Mouse (Mus musculus): ENCODE data around the gene Cd151. TPM values are rescaled to one million over a fixed set of nuclear protein-coding genes. Genes with fewer than 3 reads are reported as not detected.

Cd151 gene
- polyA plus RNA-seq, 1 experiment: 414 TPM

DNA sequence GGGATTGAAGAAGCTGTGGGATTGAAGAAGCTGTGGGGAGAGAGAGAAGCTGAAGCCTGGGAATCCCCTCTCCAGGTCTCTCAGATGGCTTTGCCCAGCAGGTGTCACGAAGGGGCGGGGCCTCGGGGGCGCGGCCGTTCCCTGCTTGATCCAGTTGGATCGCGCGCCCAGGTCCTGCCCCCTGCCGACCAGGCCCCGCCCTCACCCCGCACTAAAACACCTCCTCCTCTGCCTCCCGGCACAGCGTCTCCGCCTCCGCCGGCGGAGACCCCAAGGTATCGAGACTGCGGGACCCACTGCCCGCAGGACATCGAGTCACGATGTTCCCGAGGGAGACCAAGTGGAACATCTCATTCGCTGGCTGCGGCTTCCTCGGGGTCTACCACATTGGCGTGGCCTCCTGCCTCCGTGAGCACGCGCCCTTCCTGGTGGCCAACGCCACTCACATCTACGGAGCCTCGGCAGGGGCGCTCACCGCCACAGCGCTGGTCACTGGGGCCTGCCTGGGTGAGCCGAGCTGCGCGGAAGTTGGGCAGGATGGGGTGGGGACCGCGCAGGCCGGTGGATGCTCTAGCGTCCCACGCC is 12.1 kb upstream of the Cd151 start, which contains the start of gene Pnpla2:
Gene Pnpla2 (plus strand): TSS at position 232 of the 585 bp plus-strand sequence.
- peaks cover 44% of the 10 kb centered on the region for H3K36me3 ChIP-seq (ENCODE audit: control insufficient read depth, insufficient read depth, low read length)
- H3K4me3 ChIP-seq (ENCODE audit: low read depth, low read length): peak within 1 kb of the TSS; percentile 84
- TF ChIP-seq CTCF (IDR thresholded peaks at IDR 0.05; ENCODE audit: extremely low read depth, insufficient read length, insufficient replicate concordance, low read depth, low read length) (no peak), POLR2A (IDR thresholded peaks at IDR 0.05; ENCODE audit: low read depth, low read length) (peak; percentile 93)
- H3K27ac ChIP-seq (ENCODE audit: insufficient read depth, low read depth, low read length): peak within 1 kb of the TSS; percentile 91
- WGBS: under 1% methylated on average over 45 of the region's 45 CpGs
- no peaks in the 10 kb centered on the region for H3K27me3 ChIP-seq (ENCODE audit: control insufficient read depth, insufficient read depth, low read length)
- peaks cover 26% of the 10 kb centered on the region for H3K4me1 ChIP-seq (ENCODE audit: control insufficient read depth, insufficient read depth, insufficient read length, low read length)

- TF ChIP-seq CTCF (IDR thresholded peaks at IDR 0.05; ENCODE audit: extremely low read depth, insufficient read length, insufficient replicate concordance, low read depth, low read length): no peak
- TF ChIP-seq POLR2A (IDR thresholded peaks at IDR 0.05; ENCODE audit: low read depth, low read length): peak; percentile 10; the same call in 1 of the 2 replicates
Observed at GRCm38 (mm10) chr7:141455610-141456314, 11.4 kb upstream of the Cd151 start.

GRCm38 (mm10) chr7:141456739-141457138 is 10.5 kb upstream of the Cd151 start:
- Histone ChIP-seq H3K27me3 (ENCODE audit: control insufficient read depth, insufficient read depth, low read length) (no peaks in the 10 kb centered on the region), H3K27ac (ENCODE audit: insufficient read depth, low read depth, low read length) (peak overlapping the region; percentile 91), H3K36me3 (ENCODE audit: control insufficient read depth, insufficient read depth, low read length) (peaks cover 33% of the 10 kb centered on the region), H3K4me3 (ENCODE audit: low read depth, low read length) (peak overlapping the region; percentile 84), H3K4me1 (ENCODE audit: control insufficient read depth, insufficient read depth, insufficient read length, low read length) (peaks cover 32% of the 10 kb centered on the region)
- 53% methylated on average over 6 of the region's 6 CpGs for WGBS
- TF ChIP-seq POLR2A (IDR thresholded peaks at IDR 0.05; ENCODE audit: low read depth, low read length) (no peak), CTCF (IDR thresholded peaks at IDR 0.05; ENCODE audit: extremely low read depth, insufficient read length, insufficient replicate concordance, low read depth, low read length) (no peak)

More at GRCm38 (mm10) chr7:141455610-141456314, 11.4 kb upstream of the Cd151 start:
- Histone ChIP-seq H3K27me3 (ENCODE audit: control insufficient read depth, insufficient read depth, low read length) (no peaks in the 10 kb centered on the region), H3K4me1 (ENCODE audit: control insufficient read depth, insufficient read depth, insufficient read length, low read length) (peaks cover 30% of the 10 kb centered on the region), H3K27ac (ENCODE audit: insufficient read depth, low read depth, low read length) (peak overlapping the region; percentile 91), H3K4me3 (ENCODE audit: low read depth, low read length) (peak overlapping the region; percentile 84), H3K36me3 (ENCODE audit: control insufficient read depth, insufficient read depth, low read length) (peaks cover 38% of the 10 kb centered on the region)
- WGBS: under 1% methylated on average over 23 of the region's 23 CpGs

- H3K4me3 ChIP-seq (ENCODE audit: low read depth, low read length): no peak overlapping the region
- no peak for TF ChIP-seq CTCF (IDR thresholded peaks at IDR 0.05; ENCODE audit: extremely low read depth, insufficient read length, insufficient replicate concordance, low read depth, low read length)
- TF ChIP-seq POLR2A (IDR thresholded peaks at IDR 0.05; ENCODE audit: low read depth, low read length): no peak
- H3K27me3 ChIP-seq (ENCODE audit: control insufficient read depth, insufficient read depth, low read length): no peaks in the 10 kb centered on the region
- no peak overlapping the region for H3K27ac ChIP-seq (ENCODE audit: insufficient read depth, low read depth, low read length)
- H3K36me3 ChIP-seq (ENCODE audit: control insufficient read depth, insufficient read depth, low read length): peaks cover 30% of the 10 kb centered on the region
- 83% methylated on average over 14 of the region's 14 CpGs for WGBS
- H3K4me1 ChIP-seq (ENCODE audit: control insufficient read depth, insufficient read depth, insufficient read length, low read length): peaks cover 36% of the 10 kb centered on the region
Observed at GRCm38 (mm10) chr7:141457236-141457635, 10.0 kb upstream of the Cd151 start.

DNA sequence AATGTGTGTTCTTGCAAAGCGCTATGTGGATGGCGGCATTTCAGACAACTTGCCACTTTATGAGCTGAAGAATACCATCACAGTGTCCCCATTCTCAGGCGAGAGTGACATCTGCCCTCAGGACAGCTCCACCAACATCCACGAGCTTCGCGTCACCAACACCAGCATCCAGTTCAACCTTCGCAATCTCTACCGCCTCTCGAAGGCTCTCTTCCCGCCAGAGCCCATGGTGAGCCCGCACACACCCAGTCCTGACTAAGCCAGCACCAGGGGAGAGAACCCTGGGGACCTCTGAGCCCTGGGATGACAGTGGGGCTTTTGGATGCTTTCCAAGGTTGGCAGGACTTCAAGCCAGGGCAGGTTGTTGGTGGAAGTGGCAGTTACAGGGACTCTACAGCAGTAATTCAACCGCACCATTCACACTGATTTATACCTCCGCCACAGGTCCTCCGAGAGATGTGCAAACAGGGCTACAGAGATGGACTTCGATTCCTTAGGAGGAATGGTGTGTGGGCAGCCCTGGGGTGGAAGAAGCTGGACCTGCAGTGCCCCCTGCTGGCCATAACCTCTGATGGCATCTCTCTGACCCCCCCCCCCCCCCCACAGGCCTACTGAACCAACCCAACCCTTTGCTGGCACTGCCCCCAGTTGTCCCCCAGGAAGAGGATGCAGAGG is 9.1 kb upstream of the Cd151 start:
- Histone ChIP-seq H3K4me1 (ENCODE audit: control insufficient read depth, insufficient read depth, insufficient read length, low read length) (peaks cover 39% of the 10 kb centered on the region), H3K36me3 (ENCODE audit: control insufficient read depth, insufficient read depth, low read length) (peaks cover 30% of the 10 kb centered on the region), H3K27me3 (ENCODE audit: control insufficient read depth, insufficient read depth, low read length) (no peaks in the 10 kb centered on the region), H3K4me3 (ENCODE audit: low read depth, low read length) (no peak overlapping the region), H3K27ac (ENCODE audit: insufficient read depth, low read depth, low read length) (no peak overlapping the region)
- WGBS: 49% methylated on average over 15 of the region's 15 CpGs
- TF ChIP-seq POLR2A (IDR thresholded peaks at IDR 0.05; ENCODE audit: low read depth, low read length): no peak
- TF ChIP-seq CTCF (IDR thresholded peaks at IDR 0.05; ENCODE audit: extremely low read depth, insufficient read length, insufficient replicate concordance, low read depth, low read length): peak; percentile 66

- TF ChIP-seq CTCF (IDR thresholded peaks at IDR 0.05; ENCODE audit: extremely low read depth, insufficient read length, insufficient replicate concordance, low read depth, low read length) (no peak), POLR2A (IDR thresholded peaks at IDR 0.05; ENCODE audit: low read depth, low read length) (no peak)
- Histone ChIP-seq H3K36me3 (ENCODE audit: control insufficient read depth, insufficient read depth, low read length) (peaks cover 30% of the 10 kb centered on the region), H3K27me3 (ENCODE audit: control insufficient read depth, insufficient read depth, low read length) (no peaks in the 10 kb centered on the region), H3K27ac (ENCODE audit: insufficient read depth, low read depth, low read length) (no peak overlapping the region), H3K4me1 (ENCODE audit: control insufficient read depth, insufficient read depth, insufficient read length, low read length) (peaks cover 39% of the 10 kb centered on the region), H3K4me3 (ENCODE audit: low read depth, low read length) (no peak overlapping the region)
- 87% methylated on average over 11 of the region's 11 CpGs for WGBS
Observed at GRCm38 (mm10) chr7:141458661-141459060, 8.5 kb upstream of the Cd151 start.

DNA sequence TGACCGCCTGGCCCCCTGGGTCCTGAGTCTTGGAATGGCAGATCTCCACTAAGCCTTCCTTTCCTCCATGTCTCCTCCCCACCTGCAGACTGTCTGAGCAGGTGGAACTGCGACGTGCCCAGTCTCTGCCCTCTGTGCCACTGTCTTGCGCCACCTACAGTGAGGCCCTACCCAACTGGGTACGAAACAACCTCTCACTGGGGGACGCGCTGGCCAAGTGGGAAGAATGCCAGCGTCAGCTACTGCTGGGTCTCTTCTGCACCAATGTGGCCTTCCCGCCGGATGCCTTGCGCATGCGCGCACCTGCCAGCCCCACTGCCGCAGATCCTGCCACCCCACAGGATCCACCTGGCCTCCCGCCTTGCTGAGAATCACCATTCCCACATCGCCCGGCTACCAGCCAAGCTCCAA is 7.9 kb upstream of the Cd151 start:
- peaks cover 39% of the 10 kb centered on the region for H3K4me1 ChIP-seq (ENCODE audit: control insufficient read depth, insufficient read depth, insufficient read length, low read length)
- WGBS: 92% methylated on average over 17 of the region's 17 CpGs
- H3K27me3 ChIP-seq (ENCODE audit: control insufficient read depth, insufficient read depth, low read length): no peaks in the 10 kb centered on the region
- no peak overlapping the region for H3K27ac ChIP-seq (ENCODE audit: insufficient read depth, low read depth, low read length)
- TF ChIP-seq POLR2A (IDR thresholded peaks at IDR 0.05; ENCODE audit: low read depth, low read length) (no peak), CTCF (IDR thresholded peaks at IDR 0.05; ENCODE audit: extremely low read depth, insufficient read length, insufficient replicate concordance, low read depth, low read length) (no peak)
- H3K4me3 ChIP-seq (ENCODE audit: low read depth, low read length): no peak overlapping the region
- peaks cover 30% of the 10 kb centered on the region for H3K36me3 ChIP-seq (ENCODE audit: control insufficient read depth, insufficient read depth, low read length)

Data from small intestine, adult 2 months (tissue).